Mouse (Mus musculus): ENCODE measurements around the gene Gm10842.

- TF ChIP-seq CTCF (IDR thresholded peaks at IDR 0.05; ENCODE audit: low read depth, low read length) (no peak), GATA1 (IDR thresholded peaks at IDR 0.05; ENCODE audit: borderline replicate concordance, low read length) (no peak), TAL1 (conservative IDR thresholded peaks at IDR 0.05; ENCODE audit: low read depth, low read length) (no peak)
Measured at GRCm38 (mm10) chr11:105144084-105144483, 2.6 kb upstream of the Gm10842 start.
